Mouse (Mus musculus) CD4-positive, CD25-positive, alpha-beta regulatory T cell, adult 4 months (primary cell): ENCODE data around the gene Gm49387. TPM values are rescaled to one million over a fixed set of nuclear protein-coding genes. Genes with fewer than 3 reads are reported as not detected.

ENCODE experiments used
- ATAC-seq: one replicate; pipeline ENCODE4 v1.8.0; 2017
- polyA plus RNA-seq, 2 experiments: library from polyadenylated mRNA; unstranded; fragments of 100-300 nt; shearing (Covaris generic); gene quantifications; one replicate each; pipeline ENCODE4 v1.2.1; 2017

The Gm49387 gene
- polyA plus RNA-seq, 2 experiments from 2014 or later, result 0.62 TPM; not detected in 1

DNA sequence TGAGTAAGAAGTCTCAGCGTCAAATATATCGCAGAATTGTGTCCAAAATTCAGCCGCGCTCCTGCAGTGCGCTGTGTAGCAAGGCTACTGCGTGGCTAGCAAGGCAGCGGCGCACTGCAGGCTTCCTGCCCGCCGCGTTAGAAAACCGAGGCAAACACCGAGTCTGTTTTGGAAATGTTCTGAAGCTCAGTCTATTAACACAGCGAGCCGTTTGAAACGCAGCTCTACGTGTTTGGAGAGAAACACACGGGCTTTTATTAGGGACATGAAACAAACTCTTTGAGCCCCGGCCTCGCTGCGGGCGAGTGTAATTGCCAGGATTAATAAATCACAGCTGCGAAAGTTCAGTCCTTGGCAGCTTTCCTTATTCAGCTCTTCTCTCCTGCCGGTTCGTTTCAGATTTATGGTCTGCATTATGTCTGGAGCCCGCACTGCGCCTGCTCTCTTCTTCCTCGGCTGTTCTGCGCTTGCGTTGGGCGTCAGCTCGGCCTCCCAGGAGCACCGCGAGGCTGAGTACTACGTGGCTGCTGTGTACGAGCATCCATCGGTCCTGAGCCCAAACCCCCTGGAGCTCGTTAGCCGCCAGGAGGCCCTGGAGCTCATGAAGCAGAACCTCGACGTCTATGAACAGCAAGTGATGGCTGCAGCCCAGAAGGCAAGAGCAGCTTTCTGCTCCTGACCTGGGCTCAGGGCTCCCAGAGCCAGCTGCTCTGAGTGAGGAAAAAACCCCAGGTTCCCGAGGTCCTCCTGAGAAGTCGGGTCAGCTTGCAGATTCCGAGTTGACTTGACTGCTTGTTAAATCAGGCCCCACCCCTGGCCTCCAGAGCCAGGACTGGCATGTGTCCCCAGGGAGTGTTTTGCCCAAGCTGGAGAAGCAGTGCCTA, 21.2 kb upstream of the Gm49387 start:
- peak; percentile 66 for ATAC-seq

DNA sequence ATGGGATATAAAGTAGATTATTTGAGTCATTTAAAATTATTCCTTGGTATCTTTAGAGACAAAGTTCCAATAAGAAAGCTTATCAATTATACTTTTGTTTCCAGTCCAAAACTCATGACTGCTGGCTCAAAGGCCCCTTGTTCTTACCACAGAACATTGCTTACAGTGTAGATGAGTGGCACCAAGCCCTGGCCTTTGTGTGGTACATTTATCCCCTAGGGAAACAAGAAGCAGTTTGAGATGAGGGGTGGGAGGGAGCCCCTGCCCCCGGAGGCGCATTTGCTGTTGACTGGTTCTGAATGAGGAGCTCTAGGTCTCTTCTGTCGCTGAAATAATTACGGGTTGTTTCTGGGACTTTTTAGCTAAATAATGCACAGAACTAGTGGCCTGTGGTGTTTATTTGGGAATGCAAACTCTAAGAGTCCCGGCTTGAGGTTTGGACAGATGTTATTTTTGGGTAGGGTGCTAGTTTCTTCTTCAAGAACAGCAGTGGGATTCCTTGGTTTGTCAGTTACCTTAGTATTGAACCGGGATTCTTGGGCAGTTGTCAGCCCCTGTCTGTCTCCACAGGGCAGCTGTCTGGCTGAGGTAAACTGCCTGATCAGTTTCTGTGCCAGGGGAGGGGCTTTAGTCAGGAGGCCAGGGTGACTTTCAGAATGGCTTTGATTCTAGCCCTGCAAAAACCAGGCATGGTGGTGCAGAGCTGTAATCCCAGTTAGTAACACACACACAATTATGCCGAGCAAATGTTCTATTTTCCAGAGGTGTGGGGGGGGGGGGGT, 19.8 kb upstream of the Gm49387 start:
- ATAC-seq, result no peak

DNA sequence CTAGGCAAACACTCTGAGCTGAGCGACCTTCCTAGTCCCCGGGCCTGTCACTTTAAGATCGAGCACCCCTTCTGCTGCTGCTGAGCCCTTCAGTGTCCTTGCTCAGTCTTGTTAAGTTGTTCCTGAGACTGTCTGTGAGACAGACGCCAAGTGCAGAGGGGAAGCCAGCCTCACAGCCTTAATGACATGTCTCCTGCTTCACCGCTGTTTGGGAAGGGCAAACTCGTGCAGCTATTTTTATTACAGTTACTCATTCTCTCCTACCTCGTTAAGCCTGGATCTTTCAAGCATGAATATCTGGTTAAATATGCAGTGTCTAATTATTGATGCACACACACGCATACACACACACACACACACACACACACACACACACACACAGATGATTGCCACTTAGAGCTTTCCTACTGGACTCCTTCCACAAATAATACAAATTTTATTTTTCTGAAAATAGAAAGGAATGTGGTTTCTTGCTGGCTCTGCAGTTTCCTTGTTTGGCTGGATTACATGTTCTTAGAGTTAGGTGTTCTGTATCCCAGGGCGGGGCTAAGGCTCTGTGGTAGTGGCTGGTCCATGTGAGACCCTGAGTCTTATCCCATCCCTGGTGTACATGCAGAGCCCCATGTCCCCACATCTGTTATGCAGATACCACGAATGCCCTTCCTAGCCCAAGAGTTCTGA, 19.0 kb upstream of the Gm49387 start:
- no peak for ATAC-seq

DNA sequence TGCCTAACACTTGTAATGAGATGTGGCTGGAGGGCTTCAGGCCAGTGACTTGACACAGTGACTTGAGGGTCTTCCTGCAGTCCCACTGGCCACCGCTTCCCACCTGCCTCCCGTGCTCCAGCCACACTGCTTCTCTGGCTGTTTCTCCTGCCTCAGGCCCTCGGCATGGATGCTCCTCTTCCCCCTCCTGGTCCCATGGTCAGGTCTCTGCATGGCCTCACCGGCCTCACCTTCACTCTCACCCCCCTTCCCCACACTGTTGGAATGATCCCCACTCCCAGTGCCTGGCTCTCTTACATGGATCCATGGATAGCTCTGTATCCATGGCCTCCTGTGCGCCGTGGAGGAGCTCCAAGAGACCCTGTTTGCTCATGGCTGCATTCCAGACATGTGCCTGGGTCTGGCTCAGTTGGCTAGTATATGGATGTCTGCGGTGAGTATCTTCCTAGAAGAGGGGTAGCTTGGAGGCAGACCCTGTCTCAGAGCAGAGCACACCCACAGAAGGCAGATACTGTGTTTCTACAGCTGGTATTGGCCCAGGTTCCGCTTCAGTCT, 17.5 kb upstream of the Gm49387 start:
- no peak for ATAC-seq

DNA sequence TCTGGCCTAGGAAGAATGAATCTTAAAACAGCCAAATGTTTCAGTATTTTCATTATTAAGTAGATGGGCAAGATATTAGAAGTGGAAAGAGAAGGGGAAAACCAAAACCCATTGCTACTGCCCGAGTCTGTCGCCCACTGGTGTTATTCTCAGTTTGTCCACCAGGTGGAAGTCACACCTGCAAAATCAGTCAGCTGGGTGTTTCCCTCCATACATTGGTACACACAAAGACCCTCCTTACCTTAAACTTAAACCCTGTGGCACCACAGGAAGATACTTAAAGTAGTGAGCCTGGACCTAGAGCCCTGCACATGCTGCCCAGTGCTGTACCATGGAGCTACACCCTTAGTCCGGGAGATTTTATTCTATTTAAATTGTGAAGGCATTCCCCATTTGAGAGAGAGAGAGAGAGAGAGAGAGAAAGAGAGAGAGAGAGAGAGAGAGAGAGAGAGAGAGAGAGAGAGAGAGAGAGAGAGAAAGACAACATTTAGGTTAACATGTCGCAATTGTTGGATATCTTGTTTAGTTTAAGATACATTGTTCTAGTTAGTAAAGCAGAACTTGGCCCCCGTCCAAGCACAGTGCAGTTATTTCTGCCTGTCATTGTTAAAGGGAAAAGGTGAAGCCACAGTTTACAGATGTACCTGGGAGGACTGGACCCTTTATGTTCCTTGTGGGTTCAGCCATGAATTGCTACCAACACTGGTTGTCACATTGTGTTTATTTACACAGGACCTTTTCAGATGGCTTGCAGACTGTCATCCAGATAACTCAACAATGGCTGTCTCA, 16.4 kb upstream of the Gm49387 start:
- peak; percentile 68 for ATAC-seq

DNA sequence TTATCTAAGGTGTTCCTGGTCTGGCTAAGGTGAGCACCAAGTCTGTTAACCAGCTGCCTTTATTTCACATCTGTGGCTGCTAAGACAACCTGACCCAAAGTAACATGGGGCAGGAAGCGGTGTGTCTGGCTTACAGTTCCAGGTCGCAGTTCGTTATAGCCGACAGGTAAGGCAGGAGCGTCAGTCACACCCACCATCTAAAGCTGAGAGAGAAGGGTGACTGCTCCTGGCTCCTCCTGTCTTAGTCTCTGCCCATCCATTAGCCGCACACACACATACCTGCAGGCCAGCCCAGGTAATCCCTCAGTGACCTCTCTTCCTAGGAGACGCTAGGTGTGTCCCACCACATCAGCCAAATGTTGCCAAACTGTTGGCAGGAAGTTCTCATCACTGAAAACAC, 15.7 kb upstream of the Gm49387 start:
- ATAC-seq, result peak; percentile 42

DNA sequence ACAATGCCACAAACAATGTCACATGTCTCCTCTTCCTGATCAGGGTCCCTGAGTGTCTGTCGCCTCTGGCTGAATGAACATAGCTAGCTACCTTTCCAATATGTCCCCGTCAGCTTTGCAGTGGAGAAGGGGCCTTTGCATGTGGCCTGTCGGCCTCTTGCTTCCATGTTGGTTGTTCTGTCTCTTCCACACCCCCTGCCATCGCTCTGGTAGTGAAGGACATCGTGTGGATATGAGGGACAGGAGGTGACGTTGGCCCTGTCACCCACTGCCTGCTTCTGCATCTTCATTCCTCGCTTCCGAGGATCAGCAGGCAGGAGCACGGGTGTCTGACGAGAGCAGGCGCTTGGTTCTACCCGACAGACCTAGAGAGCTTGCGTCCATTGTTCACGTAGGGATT, 14.7 kb upstream of the Gm49387 start:
- no peak for ATAC-seq

DNA sequence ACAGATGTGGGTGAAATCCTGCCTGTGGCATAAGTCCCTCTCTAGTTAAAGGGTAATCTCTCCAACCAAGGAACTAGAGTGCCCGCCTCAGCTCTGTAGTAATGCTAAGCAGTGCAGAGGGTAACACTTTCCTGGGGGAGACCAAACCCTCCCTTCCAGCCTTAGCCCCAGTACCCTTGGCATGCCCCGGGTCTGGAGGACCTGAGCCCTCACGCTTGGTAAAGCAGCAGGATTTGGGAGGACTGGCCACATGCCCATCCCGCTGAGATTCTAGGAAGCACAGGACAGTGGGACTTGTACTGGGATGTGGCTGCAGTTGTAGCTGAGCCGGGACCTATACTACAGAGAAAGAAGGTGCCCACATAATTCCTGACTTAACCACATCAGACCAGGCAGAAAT, 14.1 kb upstream of the Gm49387 start:
- ATAC-seq, result no peak

DNA sequence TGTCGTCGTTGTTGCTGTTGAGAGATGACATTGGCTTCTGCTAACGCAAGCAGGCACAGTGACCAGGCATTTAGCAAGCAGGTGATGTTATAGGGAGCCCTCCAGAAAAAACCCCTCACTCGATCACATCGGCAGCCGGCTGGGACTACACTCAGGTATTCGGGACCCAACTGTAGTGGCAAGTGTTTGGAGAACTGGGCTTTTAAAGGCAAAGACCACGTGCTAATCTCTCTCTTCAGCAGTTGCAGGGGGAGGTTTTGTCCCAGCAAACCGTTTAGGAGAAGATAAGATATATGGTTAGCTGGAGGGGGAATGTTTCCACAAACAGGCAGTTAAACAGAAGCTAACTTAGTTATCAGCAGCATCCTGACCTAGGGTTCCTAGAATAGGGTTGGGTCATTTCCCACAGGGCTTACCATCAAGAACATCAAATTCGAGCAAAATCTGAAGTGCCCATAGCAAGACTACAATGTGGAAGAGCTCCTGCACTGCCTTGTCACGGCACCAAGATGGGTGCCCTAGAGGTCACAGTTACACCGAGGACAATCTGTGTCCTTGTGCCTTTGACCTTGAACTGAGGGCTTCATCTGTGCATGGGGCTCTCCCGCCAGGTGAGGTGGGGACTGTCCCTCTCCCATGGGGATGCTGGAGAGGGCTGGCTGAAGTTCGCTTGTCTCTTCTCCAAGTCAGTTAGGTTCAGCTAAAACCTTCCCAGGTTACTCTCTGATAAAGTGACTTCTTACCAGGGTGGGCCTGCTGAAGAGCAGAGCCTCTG, 12.6 kb upstream of the Gm49387 start:
- no peak for ATAC-seq

DNA sequence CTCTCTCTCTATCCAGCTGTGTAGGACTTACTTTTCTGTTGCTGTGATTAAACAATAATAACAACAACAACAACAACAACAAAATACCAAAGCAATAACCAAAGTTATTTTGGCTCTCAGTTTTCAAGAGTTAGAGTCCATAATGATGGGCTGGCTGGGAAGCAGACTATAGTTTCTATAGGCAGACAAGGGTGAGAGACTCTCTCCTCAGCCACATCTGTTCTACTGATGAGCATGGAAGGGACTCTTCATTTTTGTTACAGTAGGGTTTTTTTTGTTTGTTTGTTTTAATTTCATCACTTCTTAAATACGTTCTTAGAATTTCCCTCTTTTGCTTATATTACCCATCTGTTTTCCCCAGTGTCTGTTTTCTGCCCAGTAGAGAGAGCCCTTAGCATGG, 11.9 kb upstream of the Gm49387 start:
- ATAC-seq, result no peak

DNA sequence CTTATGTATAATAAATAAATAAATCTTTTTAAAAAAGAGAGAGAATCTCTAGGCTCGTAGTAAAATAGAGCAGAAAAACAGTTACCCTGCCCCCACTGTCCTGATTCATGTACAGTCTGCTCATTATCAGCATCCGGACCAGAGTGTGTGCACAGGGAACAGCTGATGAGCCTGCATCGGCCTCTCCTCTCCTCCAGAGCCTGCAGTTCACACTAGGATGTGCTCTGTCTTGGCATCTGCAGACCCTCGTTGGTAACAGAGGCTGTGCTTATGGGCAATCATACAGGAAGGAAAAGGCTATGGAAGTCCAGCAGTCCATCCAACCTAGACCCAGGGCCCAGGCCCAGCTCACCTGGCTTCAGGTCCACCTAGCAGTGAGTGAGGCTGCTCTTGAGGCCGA, 11.4 kb upstream of the Gm49387 start:
- no peak for ATAC-seq

DNA sequence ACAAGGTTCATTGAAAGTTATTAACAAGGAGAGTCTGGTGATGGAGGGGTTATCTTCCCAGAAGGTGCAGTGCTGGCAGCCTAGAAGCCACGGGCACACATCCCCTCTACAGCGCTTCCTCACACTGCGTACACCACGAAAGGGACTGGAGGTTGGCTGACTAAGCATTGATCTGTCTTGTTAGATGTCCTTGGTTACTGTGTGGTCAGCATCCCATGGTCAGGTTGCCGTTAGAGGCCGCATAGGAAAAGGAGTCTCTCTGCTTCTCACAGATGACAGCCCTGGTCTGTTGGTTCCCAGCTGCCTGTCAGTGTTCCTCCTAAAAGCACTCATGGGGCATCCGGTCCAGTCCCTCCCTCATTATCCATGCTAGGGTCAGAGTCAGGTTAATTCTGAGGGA, 10.5 kb upstream of the Gm49387 start:
- no peak for ATAC-seq

DNA sequence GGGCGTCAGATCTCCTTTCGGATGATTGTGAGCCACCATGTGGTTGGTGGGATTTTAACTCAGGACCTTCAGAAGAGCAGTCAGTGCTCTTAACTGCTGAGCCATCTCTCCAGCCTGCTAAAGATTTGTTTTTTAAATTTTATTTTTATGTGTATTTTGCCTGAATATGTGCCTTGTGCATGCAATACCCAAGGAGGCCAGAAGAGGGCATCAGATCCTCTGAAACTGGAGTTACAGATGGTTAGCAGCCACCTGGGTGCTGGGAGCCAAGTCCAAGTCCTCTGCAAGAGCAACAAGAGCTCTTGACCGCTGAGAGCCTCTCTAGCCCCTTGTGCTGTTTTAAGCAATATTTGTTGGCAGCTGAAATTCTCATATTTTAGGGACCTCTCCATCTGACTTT, 9.7 kb upstream of the Gm49387 start:
- no peak for ATAC-seq

DNA sequence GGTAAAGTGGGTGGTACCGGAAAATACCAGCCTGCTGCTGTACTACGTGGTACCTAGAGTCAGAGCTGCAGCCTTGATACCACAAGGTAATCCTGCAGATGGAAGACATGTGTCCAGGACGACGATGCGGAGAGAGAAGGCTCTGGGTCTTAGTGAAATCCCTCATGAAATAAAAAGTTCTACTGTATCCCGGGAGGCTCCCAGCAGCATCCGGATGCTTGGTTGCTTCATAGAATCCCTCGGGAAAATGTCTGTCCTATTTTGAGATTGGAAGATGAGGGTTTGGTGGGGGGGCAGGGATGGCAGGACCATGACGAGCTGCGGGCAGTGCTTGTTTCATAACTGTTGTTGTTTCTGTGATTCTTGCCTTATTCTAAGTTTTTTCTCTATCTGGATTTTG, 7.3 kb upstream of the Gm49387 start:
- no peak for ATAC-seq

DNA sequence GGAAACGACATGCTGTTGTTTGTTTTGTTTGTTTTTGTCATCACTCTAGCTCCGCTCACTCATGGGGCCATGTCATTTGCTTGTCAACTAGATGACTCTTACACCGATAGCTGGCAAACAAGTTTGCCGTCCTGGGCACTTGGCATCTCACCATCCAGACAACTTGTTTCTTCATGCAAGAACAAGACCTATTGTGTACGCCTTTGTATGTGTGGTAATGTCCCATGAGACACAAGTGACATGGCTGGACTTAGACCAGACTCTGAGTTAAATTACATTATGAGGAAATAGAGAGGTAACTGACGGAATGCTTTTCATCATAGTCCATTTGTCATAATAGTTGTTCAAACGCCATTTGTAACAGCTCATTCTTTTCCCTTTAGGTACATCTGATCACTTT, 5.2 kb upstream of the Gm49387 start:
- ATAC-seq, result no peak

DNA sequence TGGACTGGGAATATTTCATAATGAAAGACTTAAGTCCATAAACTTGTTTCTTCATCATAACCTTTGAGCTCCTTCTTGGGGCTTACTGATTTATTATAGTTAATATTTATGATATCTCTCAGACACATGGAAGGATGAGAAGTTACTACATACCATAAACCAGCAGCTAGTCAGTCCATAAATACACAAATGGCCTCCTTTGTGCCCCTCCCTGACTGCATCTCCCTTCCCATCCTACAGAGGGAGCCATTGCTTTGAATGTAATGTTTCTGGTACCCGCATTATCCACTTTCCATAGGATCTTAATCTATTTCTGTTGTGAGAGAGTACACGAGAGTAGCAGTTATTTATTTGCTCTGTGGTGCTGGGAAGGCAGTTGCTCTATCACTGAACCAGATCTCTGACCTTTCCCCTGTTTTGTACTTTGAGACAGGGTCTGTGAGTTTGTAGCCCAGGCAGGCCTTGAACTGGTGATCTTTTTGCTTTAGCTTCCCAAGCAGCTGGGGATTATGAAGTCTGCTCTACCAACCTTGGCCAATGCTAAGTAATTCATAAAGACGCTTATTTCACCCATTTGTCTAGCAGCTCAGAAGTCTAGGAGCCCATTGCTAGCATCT, 4.4 kb upstream of the Gm49387 start:
- ATAC-seq, result no peak

DNA sequence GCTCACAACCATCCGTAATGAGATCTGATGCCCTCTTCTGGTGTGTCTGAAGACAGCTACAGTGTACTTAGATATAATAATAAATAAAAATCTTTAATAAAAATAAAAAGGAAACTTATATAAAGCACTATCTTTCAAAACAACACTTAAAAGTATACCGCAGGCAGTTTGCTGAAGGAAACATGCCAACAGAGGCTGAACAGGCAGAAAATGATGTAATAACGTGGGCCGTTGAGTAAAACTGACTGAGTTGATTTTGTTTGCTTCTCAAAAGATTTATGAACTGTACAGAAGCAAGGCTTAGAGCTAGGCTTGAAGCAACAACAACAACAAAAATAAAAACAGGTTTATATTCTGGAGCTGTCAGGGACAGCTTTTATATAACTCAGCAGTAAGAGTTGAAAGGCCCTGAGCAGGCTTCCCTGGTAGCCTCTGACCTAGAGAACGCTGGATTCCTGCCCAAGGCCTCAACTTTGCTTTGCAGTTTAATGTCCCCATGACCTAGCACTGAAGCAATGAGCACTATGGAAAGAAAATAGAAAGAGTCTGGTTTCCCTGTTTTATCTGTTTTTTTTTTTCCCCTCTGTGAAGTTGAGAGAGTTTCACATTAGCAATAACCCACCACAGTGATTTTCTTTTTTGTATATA, 3.6 kb upstream of the Gm49387 start:
- no peak for ATAC-seq

DNA sequence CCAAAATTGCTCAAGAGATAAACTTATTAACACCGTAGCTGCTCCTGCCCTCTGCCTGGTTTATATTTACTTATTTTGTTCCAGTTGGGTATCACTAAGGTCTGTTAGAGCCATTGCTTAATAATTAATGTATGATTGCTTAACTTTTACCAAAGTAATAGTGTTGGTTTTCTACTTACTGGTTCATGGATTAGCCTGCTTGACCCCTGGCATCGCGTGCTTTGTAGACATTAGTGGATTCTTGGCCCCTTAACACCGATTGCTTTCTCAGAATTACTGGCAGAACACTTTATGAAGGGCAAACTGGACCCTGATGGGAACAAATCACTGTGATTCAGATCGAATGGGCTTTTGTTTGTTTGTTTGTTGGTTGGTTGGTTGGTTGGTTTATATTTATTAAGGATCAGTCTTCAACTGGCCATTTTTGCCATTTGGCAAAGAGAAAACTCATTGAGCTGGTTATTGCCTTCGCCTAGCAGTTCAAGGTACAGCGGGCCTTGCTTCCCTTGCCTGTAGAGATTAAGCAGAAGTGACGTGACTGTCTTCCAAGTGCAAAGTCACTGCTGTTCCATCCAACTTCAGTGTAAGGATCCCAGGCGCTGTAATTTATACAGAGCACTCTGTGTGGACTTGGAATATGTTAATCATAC, 953 bp upstream of the Gm49387 start:
- no peak for ATAC-seq

DNA sequence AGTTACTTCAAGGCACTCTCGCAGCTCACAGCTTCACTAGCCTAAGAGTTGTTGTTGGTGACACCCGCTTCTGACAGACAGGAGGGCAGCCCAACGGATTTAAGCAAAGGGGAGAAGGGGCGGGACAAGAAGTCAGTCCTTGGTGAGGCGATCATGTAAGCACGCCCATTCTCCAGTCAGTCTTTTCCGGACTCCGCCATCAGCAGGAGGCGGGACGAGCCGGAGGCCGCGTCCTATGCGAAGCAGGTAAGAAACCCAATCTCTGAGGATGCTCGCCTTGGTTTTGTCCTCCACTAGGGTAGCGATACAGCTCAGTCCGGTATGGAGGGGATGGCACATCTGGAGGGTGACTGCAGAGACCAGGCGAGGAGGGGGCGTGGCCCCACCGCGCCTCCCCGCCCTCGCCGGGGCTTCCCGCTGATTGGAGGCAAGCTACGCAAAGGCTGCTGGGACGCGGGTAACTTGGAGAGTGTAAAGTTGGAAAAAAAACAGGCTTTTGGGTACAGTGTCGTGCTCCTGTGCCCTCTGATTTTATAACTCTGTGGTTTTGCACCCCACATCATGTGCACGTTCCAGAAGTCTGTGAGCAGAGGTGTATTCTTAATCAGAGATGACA, 320 bp upstream of the Gm49387 start, which contains the start of the genes Btd and Hacl1:
Btd (plus strand) TSS at position 139 of the 616 bp plus-strand sequence.
Hacl1 (minus strand) TSS at position 397 of the 616 bp plus-strand sequence.
- ATAC-seq, result peak; percentile 95
